Mouse (Mus musculus): ENCODE measurements at regions not wholly inside any gene's neighbourhood (a gene's known extent, or its start where the extent isn't known, plus 50 kb on each side); places are given as distances from the start of the nearest gene placed in this dataset.

GRCm38 (mm10) chr15:25283713-25284112 lies 129.9 kb downstream of the Basp1 start:
- TF ChIP-seq POLR2A (IDR thresholded peaks at IDR 0.05; ENCODE audit: insufficient read depth, low read length) (no peak), CTCF (IDR thresholded peaks at IDR 0.05; ENCODE audit: low read depth, low read length) (no peak)

Data from ES-Bruce4 (cell line).